Mouse (Mus musculus) midbrain, embryonic 10.5 days (tissue): Measurements from ENCODE around the gene Grm1. TPM values are rescaled to one million over a fixed set of nuclear protein-coding genes. Genes with fewer than 3 reads are reported as not detected.

Source experiments
- DNase-seq: peaks from one replicate; pipeline ENCODE4 v3.0.0-alpha.2; 2017; ENCODE audit warnings: low spot score
- H3K27ac ChIP-seq: fragments of 300-500 bp; sonication (generic); replicated peaks from 2 replicates; pipeline ENCODE4 v1.5.1; 2016; ENCODE audit warnings: mild to moderate bottlenecking
- H3K27me3 ChIP-seq: fragments of 300-500 bp; sonication (generic); 2 replicates; pipeline ENCODE4 v1.6.1; 2016; ENCODE audit warnings: low read depth, mild to moderate bottlenecking; ENCODE audit not compliant: poor library complexity, severe bottlenecking
- H3K36me3 ChIP-seq: fragments of 300-500 bp; sonication (generic); 2 replicates; pipeline ENCODE4 v1.6.1; 2016; ENCODE audit warnings: mild to moderate bottlenecking, moderate library complexity
- H3K4me1 ChIP-seq: fragments of 300-500 bp; sonication (generic); 2 replicates; pipeline ENCODE4 v1.6.1; 2016
- H3K4me3 ChIP-seq: fragments of 300-500 bp; sonication (generic); 2 replicates; pipeline ENCODE4 v1.5.1; 2016; ENCODE audit warnings: mild to moderate bottlenecking, moderate library complexity
- H3K9me3 ChIP-seq: fragments of 300-500 bp; sonication (generic); replicated peaks from 2 replicates; pipeline ENCODE4 v1.6.1; 2016; ENCODE audit warnings: mild to moderate bottlenecking
- WGBS: fragments of 180-500 bp; shearing (Covaris S2); methylation state at CpG from one replicate; pipeline ENCODE4 v1.1.7; 2016; 5-methylcytosine and 5-hydroxymethylcytosine counted together
- polyA plus RNA-seq: library from polyadenylated mRNA; unstranded; fragments of >200 nt; fragmentation: Nextera tagmentation; extraction: Ambion mirVana; gene quantifications from 2 replicates; pipeline ENCODE4 v1.2.1, GENCODE M21; 2016

Grm1 gene
- polyA plus RNA-seq, 1 experiment from 2014 or later: 0.01 TPM

GRCm38 (mm10) chr10:10847376-10848286 is 234.5 kb downstream of the Grm1 start:
- Histone ChIP-seq H3K27me3 (no peaks in the 10 kb centered on the region), H3K4me3 (no peak overlapping the region), H3K36me3 (no peaks in the 10 kb centered on the region), H3K9me3 (no peaks in the 10 kb centered on the region), H3K27ac (no peak overlapping the region), H3K4me1 (peaks cover 4% of the 10 kb centered on the region; the same call in 1 of the 2 replicates)
- 76% methylated on average over 7 of the region's 7 CpGs for WGBS
- no peak for DNase-seq

- Histone ChIP-seq H3K27me3 (no peaks in the 10 kb centered on the region), H3K4me1 (peaks cover 4% of the 10 kb centered on the region; the same call in 1 of the 2 replicates), H3K9me3 (no peaks in the 10 kb centered on the region), H3K36me3 (no peaks in the 10 kb centered on the region), H3K4me3 (no peak overlapping the region), H3K27ac (no peak overlapping the region)
- WGBS: 84% methylated on average over 5 of the region's 5 CpGs
- DNase-seq: no peak
These were observed 237.0 kb downstream of the Grm1 start for GRCm38 (mm10) chr10:10845059-10845685.

DNA sequence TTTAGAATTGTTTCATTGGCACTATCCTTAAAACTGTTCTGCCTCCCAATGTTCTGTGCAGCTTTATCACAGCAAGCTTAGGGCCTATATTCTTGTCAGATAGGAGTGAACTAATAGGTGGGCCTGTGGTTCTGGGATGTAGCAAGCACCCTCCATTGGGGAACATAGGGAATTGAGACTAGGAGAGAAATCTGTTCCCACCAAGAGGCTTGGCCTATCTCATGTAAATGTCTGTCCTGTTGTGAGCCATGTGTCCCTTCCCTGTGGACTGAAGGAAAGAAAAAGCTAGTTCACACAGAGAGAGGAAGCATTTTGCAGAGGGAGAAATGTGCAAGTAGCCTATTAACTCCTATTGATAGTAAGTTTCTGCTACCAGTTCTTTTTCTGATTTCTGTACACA is 246.8 kb downstream of the Grm1 start:
- no peak for DNase-seq
- H3K9me3 ChIP-seq: no peaks in the 10 kb centered on the region
- no peaks in the 10 kb centered on the region for H3K27me3 ChIP-seq
- no peak overlapping the region for H3K4me3 ChIP-seq
- H3K36me3 ChIP-seq: no peaks in the 10 kb centered on the region
- no peaks in the 10 kb centered on the region for H3K4me1 ChIP-seq
- no peak overlapping the region for H3K27ac ChIP-seq

GRCm38 (mm10) chr10:10834828-10835227 is 247.3 kb downstream of the Grm1 start:
- DNase-seq: no peak
- Histone ChIP-seq H3K36me3 (no peaks in the 10 kb centered on the region), H3K27ac (no peak overlapping the region), H3K4me3 (no peak overlapping the region), H3K27me3 (no peaks in the 10 kb centered on the region), H3K4me1 (no peaks in the 10 kb centered on the region), H3K9me3 (no peaks in the 10 kb centered on the region)
- 82% methylated on average over 3 of the region's 3 CpGs for WGBS

DNA sequence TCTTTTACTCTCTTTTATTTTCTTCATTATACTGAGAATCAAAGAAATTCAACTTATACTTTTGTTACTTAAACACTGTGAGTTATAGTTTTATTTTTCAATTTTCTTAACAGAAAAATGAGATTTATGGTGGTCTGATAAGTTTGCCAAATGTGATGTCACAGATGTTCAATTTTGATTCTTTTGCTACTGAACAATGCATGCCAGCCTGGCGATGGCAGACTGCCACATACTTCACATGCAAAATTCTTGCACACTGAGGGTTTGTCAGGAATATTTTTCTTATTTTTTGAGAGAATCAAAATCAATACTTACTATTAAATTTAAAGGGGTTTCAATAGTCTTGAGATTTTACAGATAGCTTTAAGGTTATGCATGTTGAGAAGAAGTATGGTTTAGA is 251.0 kb downstream of the Grm1 start:
- H3K36me3 ChIP-seq: no peaks in the 10 kb centered on the region
- no peaks in the 10 kb centered on the region for H3K27me3 ChIP-seq
- no peak overlapping the region for H3K27ac ChIP-seq
- H3K4me1 ChIP-seq: no peaks in the 10 kb centered on the region
- no peaks in the 10 kb centered on the region for H3K9me3 ChIP-seq
- no peak for DNase-seq
- 94% methylated on average over 1 of the region's 1 CpGs for WGBS
- no peak overlapping the region for H3K4me3 ChIP-seq

GRCm38 (mm10) chr10:10827308-10827707 is 254.8 kb downstream of the Grm1 start:
- H3K27me3 ChIP-seq: no peaks in the 10 kb centered on the region
- no peak overlapping the region for H3K27ac ChIP-seq
- WGBS: 82% methylated on average over 1 of the region's 1 CpGs
- no peak overlapping the region for H3K4me3 ChIP-seq
- no peak for DNase-seq
- no peaks in the 10 kb centered on the region for H3K36me3 ChIP-seq
- H3K9me3 ChIP-seq: no peaks in the 10 kb centered on the region
- H3K4me1 ChIP-seq: no peaks in the 10 kb centered on the region

DNA sequence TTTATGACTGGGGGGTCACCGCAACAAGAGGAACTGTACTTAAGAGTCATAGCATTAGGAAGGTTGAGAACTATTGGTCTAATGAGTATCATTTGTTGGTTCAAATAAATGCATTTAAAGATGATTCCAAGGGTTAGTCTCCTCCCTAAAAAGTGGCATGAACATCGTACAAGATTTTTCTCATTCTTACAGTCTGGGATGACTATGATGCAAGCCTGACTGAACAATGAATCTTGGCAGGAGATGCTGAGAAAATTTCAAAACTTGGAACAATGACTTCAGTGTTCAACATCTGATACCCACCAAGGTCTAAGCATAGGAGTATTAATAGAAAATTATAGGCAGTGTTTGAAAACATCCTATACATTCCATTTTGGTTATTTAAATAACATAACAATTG is 264.1 kb downstream of the Grm1 start:
- no peaks in the 10 kb centered on the region for H3K4me1 ChIP-seq
- 89% methylated on average over 2 of the region's 2 CpGs for WGBS
- no peak overlapping the region for H3K4me3 ChIP-seq
- H3K9me3 ChIP-seq: no peaks in the 10 kb centered on the region
- no peaks in the 10 kb centered on the region for H3K36me3 ChIP-seq
- no peaks in the 10 kb centered on the region for H3K27me3 ChIP-seq
- DNase-seq: no peak
- no peak overlapping the region for H3K27ac ChIP-seq

DNA sequence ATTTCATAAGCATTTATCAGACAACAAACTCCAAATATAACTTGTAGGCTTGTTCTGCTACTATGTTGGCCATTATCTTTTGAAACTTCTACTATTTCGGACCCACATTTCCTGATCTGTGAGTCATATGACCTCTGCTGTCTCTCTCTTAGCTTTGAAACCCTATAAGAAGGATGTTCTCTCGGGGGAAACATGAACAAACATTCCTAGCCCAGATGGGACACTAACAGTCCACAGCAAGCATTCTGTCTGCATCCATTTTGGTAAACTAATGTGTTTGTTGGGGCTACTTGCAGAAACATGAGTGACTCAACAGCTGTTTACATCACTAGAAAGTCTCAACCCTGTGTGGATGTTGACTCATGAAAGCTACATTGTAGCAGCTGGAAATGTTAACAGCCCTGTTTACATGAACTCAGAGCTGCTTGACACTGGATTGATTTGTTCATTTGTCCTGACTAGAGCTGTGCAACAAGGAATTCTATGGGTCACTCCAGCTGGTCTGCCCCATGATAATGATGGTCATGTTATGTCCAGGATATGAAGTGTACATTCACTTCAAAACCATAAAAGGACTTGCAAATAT is 267.4 kb downstream of the Grm1 start:
- no peak for DNase-seq
- Histone ChIP-seq H3K9me3 (no peaks in the 10 kb centered on the region), H3K36me3 (no peaks in the 10 kb centered on the region), H3K27me3 (no peaks in the 10 kb centered on the region), H3K27ac (no peak overlapping the region), H3K4me3 (no peak overlapping the region), H3K4me1 (no peaks in the 10 kb centered on the region)
- 76% methylated on average over 2 of the region's 2 CpGs for WGBS

DNA sequence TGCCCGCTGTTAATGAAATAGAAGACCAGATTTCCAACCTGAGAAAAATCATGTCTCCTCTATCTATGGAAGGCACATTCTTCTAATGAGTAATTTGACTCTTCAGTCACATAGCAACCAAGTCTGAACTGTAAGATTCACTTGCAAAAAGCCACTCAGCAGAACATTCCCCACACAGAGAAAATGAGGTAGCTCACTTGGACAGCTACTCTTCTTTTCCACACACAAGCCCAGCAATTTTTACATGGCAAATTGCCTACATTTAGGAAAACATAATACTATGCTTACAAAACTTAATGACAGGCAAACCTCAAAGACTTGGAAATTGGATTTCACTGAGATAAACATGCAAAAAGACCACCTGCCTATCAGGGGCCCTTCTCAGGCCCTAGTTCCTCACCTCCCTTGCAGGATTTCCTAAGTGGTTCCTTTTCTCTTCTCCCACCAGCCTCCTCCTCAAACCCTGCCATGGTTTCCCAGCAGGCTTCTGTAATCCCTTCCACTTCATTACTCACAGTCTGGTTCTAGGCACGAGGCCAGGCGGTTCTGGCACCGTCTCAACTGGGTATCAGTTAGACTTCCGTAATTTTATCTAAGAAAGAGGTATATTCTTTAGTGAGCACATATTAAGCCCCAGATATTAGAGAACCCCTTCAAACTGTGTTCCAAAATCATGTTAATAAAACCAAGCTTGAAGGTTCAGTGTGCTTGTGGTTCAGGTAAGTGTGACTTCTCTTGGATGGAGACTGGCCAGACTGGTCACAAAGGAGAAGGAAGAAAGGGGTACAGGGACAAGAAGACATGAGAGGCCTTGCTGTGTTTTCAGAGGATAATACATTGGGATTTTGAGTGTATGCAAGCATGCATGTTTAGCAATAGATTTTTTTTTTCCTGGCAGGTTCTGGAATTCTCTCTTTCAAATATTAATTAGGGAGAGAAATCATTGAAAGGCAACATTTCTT is 269.1 kb downstream of the Grm1 start:
- Histone ChIP-seq H3K9me3 (no peaks in the 10 kb centered on the region), H3K27ac (no peak overlapping the region), H3K4me3 (no peak overlapping the region), H3K4me1 (no peaks in the 10 kb centered on the region), H3K36me3 (no peaks in the 10 kb centered on the region), H3K27me3 (no peaks in the 10 kb centered on the region)
- 55% methylated on average over 5 of the region's 5 CpGs for WGBS
- no peak for DNase-seq

GRCm38 (mm10) chr10:10809777-10810176 is 272.4 kb downstream of the Grm1 start:
- Histone ChIP-seq H3K4me3 (no peak overlapping the region), H3K27me3 (no peaks in the 10 kb centered on the region), H3K36me3 (no peaks in the 10 kb centered on the region), H3K4me1 (no peaks in the 10 kb centered on the region), H3K9me3 (no peaks in the 10 kb centered on the region), H3K27ac (no peak overlapping the region)
- DNase-seq: no peak
- 93% methylated on average over 3 of the region's 3 CpGs for WGBS

GRCm38 (mm10) chr10:10795321-10795720 is 286.8 kb downstream of the Grm1 start:
- Histone ChIP-seq H3K4me3 (no peak overlapping the region), H3K27me3 (no peaks in the 10 kb centered on the region), H3K36me3 (no peaks in the 10 kb centered on the region), H3K27ac (no peak overlapping the region), H3K4me1 (peaks cover 4% of the 10 kb centered on the region; the same call in 1 of the 2 replicates), H3K9me3 (no peaks in the 10 kb centered on the region)
- 79% methylated on average over 1 of the region's 1 CpGs for WGBS
- DNase-seq: no peak

DNA sequence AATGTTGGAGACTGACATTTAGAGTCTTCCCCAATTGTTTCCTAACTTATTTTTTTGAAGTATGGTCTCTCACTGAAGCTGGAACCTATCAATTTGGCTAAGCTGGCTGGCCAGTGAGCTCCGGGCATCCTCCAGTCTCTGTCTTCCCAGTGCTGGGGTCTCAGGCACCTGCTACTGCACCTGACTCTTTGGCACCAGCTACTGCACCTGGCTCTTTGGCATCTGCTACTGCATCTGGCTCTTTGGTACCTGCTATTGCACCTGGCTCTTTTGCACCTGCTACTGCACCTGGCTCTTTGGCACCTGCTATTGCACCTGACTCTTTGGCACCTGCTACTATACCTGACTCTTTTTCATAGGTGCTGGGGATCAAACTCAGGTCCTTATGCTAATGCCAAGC is 291.7 kb downstream of the Grm1 start:
- no peaks in the 10 kb centered on the region for H3K9me3 ChIP-seq
- DNase-seq: no peak
- H3K36me3 ChIP-seq: no peaks in the 10 kb centered on the region
- H3K4me1 ChIP-seq: peaks cover 4% of the 10 kb centered on the region; the same call in 1 of the 2 replicates
- no peak overlapping the region for H3K4me3 ChIP-seq
- WGBS: 78% methylated on average over 1 of the region's 1 CpGs
- H3K27me3 ChIP-seq: no peaks in the 10 kb centered on the region
- no peak overlapping the region for H3K27ac ChIP-seq
